Mouse (Mus musculus): ENCODE results near the gene Uso1.

DNA sequence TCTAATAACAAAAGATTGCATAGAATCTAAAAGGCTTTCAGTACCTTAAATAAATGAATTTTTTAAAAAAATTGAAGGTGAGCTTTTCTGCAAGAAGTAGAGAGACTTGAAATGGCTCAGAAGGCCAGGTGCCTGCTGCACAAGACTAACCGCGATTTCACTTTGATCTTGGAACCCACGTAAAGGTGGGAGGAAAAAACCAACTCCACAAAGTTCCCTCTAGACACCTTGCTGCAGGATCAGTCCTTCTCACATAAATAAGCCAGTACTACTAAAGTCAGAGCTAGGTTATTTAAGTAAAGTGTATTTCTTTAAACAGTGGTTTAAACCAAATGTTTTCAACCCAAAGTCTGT lies 43.7 kb upstream of the Uso1 start:
- TF ChIP-seq CTCF (IDR thresholded peaks at IDR 0.05; ENCODE audit: low read depth, low read length) = no peak
- no peak for TF ChIP-seq POLR2AphosphoS5 (IDR thresholded peaks at IDR 0.05; ENCODE audit: insufficient replicate concordance, low read depth, low read length)
